Mouse (Mus musculus) urinary bladder, adult 18-20 months (tissue): Measurements from ENCODE around the gene Fcgrt.
"Not testable (repeated sequence)": the region's sequence is repeated elsewhere in the genome, so short reads cannot be mapped to it uniquely, and the experiment has no call there.

Experiments used
- DNase-seq, 2 experiments: peaks; one replicate each; pipeline ENCODE4 v3.0.0; 2022; ENCODE audit warnings: low spot score in 2 of 2, mixed read lengths in 2 of 2

The Fcgrt gene

GRCm38 (mm10) chr7:45103652-45104180 is at the start of gene Fcgrt:
Fcgrt (minus strand) TSS chr7:45103851.
- peak; percentile 55 to 91 for DNase-seq

- not testable (repeated sequence) for DNase-seq
Observed at GRCm38 (mm10) chr7:45153052-45153451, 49.4 kb upstream of the Fcgrt start.

DNA sequence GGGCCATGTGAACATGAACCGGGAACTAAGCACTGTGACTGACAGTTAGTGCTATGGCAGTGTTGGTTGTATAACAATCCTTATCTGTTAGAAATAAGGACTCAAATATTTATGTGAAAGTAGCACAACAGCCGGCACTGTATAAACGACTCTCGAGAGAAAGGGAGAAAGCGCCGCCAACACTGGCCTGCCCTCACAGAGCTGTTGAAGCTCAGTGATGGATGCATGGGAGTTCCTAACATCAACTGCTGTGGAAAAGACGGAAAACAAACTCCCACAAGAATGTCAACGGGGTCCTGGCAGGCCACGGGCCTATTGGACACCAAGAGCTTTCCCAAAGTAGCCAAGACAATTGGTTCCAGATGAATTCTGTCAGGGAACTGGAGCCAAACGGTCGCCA is 47.7 kb upstream of the Fcgrt start:
- peak in 1 of 2 experiments; percentile 37 for DNase-seq

DNA sequence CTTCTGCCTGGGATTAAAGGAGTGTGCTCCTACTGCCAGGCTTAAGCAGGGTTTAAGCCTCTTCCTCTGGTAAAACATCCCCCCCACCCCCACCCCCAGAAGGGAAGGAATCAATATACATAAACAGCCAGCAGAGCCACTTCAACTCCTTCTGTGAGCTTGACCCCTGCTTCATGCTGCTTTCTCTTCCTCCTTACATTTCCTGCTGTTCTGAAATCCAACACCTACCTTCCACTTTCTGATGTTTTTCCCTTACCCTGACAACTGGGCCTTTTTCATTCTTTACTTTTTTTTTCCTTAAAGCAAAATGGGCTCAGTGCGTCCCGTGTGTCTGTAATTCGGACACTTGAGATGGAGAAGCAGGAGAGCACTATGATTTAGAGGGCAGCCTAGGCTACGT is 46.7 kb upstream of the Fcgrt start:
- DNase-seq, result no peak

DNA sequence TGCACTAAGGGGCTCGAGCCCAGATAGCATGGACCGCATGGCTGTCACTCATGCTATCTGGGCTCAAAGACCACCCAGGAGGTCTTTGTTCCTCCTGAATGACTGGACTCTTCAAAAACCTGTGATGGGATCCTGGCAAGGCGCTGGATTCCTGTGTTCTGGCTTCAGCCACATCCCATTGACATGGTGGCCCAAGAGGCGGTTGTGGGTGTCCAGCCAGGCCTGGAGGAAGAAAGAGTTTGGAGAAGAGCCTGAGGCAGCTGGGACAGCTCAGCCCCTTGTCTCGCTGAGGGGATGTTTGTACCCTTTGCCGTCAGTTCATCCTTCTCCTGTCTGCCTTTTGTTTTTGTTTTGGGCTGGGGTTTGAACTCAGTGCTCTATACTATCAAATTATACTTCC is 45.9 kb upstream of the Fcgrt start:
- DNase-seq, result no peak

- DNase-seq, result no peak
Observed at GRCm38 (mm10) chr7:45148534-45149098, 45.0 kb upstream of the Fcgrt start.

- DNase-seq, result no peak
Observed at GRCm38 (mm10) chr7:45147899-45148298, 44.2 kb upstream of the Fcgrt start.

GRCm38 (mm10) chr7:45147267-45147666 is 43.6 kb upstream of the Fcgrt start:
- DNase-seq, result no peak

DNA sequence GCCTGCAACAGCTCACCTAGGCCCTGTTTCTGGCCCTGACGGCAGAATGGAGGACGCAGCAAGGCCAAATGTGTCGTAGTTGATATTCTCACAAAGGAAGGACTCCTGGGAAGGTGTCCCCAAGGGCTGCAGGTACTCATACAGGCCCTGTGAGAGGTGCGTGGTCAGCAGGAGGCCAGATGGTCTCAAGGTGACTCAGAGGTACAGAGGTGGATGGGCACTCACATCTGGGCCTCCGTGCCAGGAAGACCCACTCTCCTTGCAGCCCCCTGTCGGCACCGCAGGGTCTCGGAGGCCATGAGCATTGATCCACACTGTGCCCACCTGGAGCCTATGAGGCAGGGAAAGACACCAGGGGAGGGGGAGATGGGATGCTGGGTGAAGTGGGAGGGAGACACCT is 41.8 kb upstream of the Fcgrt start:
- no peak for DNase-seq

- no peak for DNase-seq
Observed at GRCm38 (mm10) chr7:45144368-45145174, 40.9 kb upstream of the Fcgrt start.

GRCm38 (mm10) chr7:45141914-45142313 is 38.3 kb upstream of the Fcgrt start:
- DNase-seq, result no peak

DNA sequence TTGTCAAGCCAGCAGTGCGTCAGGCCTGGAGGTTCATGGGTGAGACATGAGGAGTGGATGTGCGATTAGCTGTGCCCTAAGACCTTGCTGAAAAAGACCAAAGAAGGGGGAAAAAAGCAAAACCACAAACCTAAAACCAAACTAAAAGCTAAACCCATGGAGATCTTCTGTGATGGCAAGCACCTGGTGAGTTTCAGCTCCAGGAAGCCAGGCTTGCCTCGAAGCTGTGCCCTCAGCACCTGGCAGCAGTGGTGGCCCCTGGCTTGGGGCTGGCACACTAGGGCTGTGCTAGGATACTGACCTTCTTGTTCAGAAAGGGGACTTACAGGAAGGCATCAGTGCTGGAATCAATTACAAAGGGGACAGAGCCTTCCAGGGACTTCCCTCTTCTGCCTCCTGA is 37.7 kb upstream of the Fcgrt start:
- DNase-seq, result no peak

GRCm38 (mm10) chr7:45139904-45140723 is 36.5 kb upstream of the Fcgrt start:
- no peak for DNase-seq

DNA sequence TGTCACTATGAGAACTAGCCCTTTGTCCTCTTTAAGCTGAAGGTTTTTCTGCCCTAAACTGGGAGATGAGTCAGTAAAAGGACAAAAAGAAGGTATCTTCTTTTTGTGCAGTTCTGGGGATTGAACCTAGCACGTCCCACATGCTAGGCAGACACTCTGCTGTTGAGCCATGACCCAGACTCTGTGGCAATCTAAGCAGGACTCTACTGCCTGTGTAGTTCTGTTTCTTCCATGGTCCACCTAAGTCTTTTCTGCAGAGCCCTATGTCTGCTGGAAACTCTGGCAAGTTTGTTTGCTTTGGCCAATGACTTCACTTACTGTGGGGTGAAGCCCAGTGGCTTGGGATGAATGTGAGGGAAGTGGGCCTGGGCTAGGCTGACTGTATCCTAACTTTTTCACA is 34.8 kb upstream of the Fcgrt start:
- DNase-seq, result no peak

- DNase-seq, result no peak
Observed at GRCm38 (mm10) chr7:45137171-45138006, 33.7 kb upstream of the Fcgrt start.

GRCm38 (mm10) chr7:45135993-45136567 is 32.4 kb upstream of the Fcgrt start, which contains the start of the genes Gm45713 and Flt3l:
Gm45713 (minus strand) TSS chr7:45136231.
Flt3l (minus strand) TSS chr7:45136432.
- peak; percentile 90 to 91 for DNase-seq

- DNase-seq, result no peak
Observed at GRCm38 (mm10) chr7:45135370-45135769, 31.7 kb upstream of the Fcgrt start.

GRCm38 (mm10) chr7:45134544-45135026 is 30.9 kb upstream of the Fcgrt start:
- DNase-seq, result no peak

DNA sequence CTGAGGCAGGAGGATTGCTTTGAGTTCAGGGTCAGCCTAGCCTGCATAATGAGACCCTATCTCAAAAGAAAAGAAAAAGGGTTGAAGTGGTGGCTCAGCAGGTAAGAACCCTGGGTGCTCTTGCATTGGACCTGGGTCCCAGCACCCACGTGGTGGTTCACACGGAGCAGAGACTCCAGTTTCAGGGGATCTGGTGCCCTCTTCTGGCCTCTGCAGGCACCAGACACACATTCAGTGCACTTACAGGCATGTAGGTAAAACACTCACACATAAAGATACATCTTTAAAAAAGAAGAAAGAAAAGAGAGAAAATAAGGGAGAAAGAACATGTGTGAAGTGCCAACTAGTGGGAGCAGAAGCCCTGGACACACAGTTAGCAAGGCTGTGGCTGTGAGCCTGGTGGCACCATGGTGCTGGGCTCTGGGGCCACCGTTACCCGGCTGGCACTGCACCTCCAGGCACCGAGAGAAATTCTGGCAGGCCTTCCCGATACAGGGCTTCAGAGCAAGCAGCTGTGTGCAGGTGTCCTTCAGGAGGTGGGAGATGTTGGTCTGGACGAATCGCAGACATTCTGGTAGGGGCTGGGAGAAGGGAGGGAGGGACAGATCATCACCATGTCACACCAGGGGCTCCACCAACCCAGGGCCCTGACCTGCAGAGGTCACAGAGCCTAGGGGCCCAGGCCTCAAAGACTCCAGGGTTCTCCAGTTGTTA is 30.0 kb upstream of the Fcgrt start:
- no peak for DNase-seq

DNA sequence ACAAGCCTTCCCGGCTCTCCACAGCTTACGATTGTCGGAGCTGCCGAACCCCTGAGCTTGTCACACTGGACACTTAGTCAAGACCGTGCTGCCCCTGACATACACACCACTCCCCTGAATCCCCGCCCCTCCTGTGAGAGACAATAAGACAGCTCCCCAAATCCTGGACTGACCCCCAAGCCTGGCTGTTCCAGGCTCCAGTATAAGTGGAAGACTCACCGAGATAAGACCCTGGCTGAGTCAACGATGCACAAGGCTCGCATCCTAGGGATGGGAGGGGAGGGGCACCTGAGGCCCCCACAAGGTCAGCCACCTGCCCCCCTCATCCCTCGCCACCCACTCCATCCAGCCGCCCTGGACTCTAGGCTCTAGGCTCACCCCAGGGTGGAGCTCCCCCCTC is 28.2 kb upstream of the Fcgrt start:
- no peak for DNase-seq
